Mouse (Mus musculus): ENCODE measurements around the gene Dpp4.

Dpp4 gene

DNA sequence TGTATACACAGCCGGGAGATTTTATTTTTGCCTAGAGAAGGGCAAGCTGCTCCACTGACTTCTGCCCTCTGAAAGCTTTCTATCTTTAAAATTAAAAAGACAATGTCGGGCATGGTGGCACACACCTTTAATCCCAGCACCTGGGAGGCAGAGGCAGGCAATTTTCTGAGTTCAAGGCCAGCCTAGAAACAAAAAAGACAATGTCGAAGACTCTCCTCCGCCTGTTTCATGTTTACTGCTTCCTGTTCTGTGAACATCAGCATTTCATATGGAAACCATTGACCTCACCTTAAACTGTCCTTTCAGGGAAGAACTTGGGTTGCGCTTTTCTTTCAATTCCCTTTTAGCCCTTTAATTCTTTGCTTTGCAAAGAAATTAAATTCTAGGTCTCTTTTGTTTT, 3.8 kb downstream of the Dpp4 start:
- no peak for DNase-seq

DNA sequence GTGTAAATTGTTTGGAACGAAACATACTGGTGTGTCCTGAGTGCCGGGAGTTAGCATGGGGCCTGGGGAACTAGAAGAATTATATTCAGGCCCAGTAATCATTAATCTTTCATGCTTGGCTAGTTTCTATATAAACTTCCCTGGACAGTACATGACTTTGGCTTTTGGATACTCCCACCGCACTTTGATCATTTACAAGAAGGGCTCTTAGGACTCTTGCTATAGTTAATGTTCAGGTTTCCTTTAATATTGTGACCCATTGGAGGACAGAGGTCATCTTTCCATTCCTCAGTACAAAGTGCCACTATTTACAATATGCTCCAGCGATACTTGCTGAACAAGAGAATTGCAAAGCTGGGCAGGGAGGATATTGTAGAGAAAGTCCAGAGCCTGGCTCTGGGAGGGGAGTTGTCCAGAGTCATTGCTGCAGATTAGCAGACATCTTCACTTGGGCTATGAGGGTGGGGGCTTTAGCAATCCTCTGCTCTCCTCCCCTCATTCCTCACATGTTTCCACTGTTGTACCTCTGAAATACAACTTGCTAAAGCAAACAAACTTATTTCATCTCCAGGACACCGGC, 8.4 kb downstream of the Dpp4 start:
- peak; percentile 24 for DNase-seq

DNA sequence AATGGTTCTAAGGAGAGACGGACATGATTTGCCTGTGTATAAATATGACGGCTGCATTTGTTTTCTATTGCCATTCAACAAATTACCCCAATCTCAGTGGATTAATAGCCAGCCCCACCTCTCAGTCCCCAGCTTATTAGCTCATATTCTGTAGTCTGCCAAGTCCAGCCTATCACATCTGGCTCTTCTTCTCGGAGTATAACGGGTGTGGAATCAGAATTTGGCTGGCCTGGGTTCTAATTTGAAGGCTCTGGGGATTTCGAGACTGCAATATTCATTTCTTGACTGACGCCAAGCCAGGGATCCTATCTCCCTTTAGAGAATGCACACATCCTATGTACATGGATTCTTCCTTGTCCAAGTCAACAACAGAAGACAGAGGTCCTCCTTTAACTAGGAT, 11.0 kb downstream of the Dpp4 start:
- DNase-seq, result no peak

DNA sequence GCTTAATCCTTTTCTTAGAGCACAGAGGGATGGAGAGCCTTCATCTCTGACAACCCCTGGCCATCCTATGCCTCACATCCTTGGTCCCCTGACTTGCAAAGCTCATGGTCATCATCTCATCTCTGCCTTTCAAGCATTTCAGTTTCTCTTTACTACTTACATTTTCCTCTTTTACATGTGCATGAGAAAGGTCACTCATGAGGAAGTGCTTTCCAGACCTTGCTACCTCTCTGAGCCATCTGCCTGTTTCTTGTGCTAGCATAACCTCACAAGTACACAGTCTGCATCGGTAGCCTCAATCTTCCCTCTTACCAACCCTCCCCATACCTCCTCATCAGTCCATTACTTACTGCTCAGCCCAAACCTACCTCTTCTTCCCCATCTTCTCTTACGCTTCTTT, 12.2 kb downstream of the Dpp4 start:
- no peak for DNase-seq

DNA sequence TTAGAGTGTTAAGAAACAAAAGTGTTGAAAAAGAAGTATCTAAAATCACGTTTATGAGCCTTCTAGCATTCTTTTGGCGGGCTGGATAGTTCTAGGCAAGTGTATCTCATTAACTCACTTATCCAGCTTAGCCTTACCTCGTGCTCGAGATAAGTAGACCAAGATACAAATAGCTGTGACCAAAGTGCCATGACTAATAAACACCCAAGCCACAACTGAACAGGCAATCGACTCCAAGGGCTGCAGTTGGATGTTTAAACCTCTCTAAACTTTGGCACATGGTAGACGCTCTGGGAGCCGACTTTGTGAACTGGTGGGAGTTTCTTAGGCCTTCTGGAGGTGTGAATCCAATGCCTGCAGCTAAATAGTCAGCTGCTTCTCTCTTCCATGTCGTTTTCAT, 12.7 kb downstream of the Dpp4 start:
- DNase-seq, result no peak

DNA sequence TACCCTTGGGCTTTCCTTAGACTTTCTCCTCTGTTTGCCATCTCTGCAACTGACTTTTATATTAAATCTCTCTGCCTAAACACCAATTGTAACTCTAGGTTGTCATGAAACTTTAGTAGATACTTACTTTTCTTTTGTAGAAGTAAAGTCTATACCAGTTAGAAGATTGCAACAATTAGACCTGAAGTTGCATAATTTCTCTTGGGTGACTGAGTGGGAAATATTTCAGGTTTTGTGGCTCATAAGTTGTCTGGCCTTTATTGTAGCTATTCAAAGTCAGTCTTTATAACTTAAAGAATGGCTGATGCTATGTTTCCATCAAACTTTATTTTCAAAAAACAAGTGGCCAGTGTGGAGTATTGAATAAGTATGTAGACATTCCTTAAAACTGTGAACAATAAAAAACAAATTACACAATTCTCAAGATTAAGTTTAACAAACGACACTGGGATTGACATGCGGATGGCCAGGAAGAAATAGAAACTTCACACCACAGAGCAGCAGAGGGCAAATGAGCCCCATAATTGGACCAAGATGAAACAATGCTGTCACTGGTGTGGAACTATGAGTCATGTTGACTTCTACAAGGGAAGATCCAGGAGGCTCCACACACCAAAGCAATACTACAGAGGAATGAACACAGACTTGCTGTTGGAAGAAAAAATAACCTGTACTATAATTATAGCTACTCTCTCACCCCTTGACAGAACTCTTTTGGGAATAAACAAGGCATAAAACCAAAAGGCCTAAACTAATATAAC, 13.7 kb downstream of the Dpp4 start:
- no peak for DNase-seq

DNA sequence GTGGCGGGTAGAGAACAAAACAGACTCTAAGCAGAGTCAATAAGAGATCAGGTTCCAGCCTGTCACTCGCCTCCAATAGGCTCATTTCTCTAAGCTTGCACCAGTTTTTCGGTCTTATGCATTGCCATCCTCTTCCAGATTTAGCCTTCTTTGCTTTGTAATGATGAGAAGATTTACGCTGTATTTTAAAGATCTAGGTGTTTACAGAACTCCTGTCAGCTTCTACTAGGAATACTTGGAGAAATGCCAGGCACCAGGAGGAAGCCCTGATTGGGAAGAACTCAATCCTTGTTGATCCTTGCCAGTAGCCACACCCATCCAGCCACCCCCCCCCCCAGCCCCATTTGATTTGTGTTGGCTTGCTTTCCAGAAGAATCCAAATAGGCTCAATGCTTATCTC, 14.4 kb downstream of the Dpp4 start:
- DNase-seq, result no peak

DNA sequence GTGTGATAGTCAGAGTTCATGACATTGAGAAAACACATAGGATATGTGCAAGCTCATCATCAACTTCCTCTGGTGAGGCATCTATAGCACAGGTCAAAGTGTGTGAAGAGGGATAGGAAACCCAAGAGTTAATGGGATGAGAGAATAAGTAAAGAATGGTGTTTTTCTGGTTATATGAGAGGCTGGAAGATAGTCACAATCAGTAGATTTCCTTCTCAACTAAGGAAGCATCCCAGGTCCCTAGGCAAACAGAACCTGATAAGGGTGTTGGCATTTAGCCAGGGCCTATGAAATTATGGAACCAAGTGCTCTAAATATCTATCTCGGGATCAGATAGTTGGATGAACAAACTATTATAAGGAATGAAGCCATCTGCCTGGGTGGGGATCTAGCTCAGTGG, 15.2 kb downstream of the Dpp4 start:
- no peak for DNase-seq

DNA sequence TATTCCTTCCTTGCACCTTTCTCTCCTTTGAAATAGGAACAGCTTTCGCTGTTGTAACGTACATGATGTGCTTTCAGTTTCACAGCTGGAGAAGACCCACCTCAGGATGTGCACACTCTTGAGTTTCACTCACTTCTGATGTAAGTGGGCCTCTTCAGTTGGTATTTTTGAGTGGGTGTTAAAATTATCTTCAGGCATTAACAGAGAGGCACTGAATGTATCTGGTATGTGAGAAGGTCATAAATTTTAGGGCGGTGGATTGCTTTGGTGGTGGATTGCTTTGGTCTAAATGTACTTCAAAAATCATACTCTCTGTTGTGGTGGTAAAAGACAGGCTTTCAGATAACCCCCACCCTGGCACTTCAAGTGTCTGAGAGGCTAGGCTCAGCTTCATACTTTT, 17.2 kb downstream of the Dpp4 start:
- no peak for DNase-seq

DNA sequence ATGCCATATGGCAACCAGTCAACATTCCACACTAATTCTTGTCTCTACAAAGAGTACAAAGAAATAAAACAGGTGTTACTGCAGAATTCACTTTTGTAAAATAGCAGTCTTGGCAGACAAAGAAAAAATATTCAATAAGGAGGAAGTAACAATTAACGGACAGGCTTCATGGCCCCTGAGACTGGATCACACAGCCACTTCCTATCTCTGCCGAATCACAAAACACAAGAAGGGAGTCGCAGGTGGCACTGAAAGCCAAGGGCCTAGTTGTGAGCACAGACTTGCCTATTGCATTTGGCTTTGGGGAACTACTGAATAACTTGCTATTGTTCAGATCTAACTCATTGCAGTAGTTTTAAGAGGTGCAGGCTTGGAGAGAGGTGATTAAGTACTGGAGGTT, 19.9 kb downstream of the Dpp4 start:
- no peak for DNase-seq

DNA sequence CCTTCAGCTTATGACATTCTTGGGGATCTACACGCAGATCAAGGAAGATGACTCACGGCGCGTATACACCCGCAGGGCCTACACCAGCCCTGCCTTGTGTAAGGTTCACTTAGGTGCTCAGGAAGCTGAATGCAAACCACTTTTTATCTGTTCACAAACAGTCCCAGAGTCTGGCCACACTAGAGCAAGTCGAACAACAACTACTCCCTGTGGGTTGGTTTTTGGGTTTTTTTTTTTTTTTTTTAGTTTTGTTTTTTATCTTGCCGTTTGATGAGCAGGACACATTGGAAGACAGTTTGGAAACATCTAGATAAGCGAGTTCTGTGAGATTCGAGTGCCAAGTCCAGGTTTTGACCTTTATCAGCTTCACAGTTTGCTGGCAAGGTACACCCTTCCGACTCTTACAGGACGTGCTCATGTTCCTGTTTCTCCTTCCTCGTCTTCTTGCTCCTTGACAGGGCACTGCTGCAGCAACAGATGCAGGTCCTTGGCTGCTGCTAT, 21.0 kb downstream of the Dpp4 start:
- DNase-seq, result no peak

DNA sequence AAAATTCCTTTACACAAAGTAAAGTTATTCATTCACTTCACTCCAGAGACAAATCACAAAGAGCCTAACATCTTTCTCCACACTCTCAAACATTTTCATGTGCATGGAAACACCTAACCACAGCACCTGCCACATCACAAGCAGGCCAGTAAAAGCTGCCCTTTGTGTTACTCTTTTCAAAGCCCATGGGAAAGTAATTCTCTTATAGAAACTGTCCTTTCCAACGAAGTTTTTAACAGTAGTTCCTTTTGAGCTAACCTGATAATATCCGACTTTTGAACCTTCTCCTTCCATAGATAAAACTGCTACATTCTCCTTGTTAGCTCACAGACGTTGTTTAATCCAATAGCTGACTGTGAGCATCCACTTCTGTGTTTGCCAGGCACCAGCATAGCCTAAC, 21.7 kb downstream of the Dpp4 start:
- no peak for DNase-seq

DNA sequence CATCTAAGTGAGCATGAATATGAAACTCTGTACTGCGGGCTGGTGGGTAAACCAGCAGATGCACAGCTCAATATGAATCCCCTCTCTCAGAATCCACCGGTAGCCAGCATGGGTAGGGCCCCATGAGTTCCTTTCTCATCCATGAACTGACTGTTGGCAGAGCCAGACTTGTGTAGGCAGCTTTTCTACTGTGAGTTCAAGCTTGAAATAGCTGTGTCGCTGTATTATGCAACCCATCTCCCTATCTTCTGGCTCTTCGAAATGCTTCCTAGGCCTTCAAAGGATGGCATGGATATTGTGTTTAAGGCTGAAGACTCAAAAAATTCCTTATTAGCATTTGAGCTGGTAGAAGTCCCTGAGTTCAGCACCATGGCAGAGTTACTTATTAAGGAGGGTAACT, 23.2 kb downstream of the Dpp4 start:
- no peak for DNase-seq

DNA sequence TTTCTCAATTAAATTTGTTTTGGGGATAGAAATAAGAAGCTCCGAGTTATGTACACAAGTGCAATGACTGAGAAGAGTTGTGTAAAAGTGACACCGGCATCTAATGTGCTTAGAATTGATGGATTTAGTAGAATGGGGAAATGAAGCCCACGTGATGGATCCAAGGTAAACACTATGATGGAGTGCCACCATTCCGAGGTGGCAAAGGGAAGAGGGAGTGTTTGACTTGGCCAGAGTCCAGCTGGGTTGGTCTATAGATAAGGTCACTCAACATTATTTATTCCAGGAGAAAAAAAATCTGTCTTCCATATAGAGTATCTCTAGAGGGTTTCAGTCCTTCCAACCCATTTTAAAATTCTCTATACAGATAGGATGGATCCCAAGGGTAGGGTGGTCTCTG, 28.8 kb downstream of the Dpp4 start:
- no peak for DNase-seq

DNA sequence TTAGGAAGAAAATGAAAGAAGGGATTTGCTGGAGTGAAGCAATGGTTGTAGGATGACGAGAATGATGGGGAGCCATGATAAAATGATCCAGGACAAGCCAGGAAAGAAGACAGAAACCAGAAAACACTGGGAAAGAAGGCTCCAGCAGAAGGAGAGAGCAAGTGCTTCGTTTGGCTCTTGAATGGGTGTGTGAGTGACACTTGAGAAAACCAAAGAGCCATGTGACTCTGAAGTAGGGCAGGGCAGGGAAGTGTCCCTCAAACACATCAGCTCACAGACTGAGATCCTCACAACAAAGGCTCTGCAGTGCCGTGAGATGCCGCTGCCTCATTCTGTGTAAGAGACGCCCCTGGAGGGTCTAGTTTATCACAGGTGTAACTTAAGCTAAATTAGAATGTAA, 29.6 kb downstream of the Dpp4 start:
- DNase-seq, result no peak

DNA sequence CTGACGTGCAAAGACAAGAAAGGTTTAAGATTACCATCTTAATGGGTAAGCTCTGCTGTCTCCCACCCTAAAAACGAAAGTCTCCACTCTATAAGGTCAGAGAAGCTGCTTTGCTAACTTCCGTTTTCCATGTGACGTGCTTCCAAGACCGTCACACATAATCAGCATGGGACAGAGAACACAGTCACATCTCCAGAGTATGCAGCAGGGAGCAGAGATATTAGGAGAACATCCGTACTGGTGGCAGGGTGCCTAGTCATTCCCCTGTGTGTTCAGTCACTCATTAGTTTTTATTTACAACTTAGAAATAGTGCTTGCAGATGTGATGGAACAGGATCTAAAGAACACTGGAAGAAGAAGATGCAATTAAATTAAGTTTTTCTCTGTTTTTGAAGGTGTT, 30.3 kb downstream of the Dpp4 start:
- no peak for DNase-seq

DNA sequence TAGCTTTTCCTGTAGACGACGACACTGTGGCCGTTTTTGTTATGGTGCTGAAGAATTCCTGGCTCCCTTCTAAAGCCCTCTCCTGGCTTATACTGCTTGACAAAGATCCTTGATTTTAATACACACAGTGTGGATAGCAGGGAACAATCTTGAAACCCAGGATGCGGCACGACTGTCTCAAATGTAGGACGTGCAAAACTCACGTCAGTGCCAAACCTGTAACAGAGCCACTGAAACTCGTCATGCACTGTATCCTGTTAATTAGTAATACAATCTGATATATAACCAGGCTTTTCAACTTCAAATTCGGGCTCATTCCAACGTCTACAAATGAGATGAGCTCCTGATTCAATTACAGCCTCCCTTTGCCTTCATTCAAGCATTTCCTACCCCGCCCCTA, 38.3 kb downstream of the Dpp4 start:
- DNase-seq, result no peak

DNA sequence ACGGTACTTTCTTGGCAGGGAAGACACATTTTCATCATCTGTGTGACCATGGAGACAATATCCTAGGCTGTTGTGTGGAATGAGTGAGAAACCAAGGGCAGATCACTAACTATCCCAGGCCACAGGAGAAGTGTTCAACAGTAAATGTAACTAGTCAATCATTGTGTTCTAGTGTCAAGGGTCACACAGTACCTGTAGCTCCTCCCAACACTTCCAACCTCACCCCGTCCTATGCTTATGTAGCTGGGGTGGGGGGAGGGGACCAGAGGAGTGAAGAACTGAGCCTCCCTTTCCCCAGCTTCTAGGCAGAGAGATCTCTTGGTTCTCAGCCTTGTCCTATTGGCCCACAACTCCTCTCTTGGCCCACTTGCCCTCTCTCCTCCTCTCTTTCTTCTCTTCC, 42.0 kb downstream of the Dpp4 start:
- no peak for DNase-seq

DNA sequence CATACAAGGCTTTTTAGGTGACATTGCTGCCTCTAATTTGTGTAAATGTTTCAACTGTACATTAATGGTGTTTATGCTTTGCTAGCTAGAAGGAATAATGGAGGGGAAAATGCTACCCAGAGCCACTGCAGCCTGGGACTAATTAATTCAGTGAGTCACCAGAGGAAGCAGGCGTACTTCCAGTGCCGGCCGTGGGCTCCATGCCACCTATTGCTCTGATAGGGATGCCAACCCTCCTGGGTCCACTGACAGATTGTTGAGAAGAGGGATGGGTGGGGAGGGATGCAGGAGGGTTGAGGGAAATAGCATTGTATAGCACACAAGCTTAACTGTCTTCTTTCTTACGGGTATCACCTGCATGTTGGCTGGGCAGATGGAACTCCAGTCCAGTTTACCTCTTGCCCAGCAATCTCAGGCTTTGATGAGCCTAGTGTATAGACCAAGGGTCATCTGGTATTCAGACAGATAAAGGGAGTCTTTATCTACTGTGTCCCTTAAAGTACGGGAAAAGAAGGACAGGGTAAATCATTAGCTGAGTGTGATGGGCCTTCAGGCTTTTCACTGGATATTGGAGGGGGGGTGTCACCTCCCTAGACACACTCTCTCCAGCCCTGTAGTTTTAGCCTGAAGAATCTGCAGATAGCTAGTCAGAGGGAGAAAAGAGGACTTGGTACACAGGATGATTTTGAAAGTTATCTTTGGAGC, 43.5 kb downstream of the Dpp4 start:
- no peak for DNase-seq

DNA sequence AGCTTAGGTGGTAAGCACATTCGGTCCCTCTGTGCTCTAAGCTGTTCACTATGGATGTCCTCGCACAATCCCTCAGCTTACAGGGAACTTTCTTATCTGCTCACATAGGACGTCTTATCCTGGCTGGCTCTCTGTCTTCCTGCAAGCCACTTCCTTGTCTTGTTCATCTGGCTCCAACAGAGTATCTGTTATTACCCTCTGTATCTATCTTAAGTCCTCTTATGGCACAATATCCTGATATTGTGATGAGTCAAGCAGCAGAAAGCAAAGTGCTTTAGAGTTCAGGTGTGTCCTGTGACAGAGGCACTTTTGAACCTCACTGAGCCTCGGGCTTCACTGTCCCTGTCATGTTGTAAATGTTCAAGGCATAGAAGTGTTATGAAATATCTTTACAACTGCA, 48.4 kb downstream of the Dpp4 start:
- DNase-seq, result no peak

DNA sequence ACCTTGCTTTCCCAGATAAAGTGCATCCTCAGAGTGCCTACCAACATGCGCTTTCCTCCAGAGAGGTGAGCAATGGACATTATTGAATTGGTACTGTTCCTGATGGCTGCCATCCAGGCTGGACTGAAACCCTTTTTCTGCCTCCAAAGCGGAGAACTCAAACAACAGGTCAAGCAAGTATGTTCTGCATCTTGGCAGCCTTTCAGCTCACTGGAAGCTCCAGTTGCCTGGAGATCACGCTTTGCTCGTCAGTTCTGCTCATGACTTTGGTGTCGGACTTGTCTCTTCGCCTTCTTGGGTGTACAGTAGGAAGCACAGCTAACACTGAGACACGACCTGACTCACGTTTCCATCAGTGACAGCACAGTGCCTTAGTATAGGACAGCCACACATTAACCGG, 49.8 kb downstream of the Dpp4 start:
- no peak for DNase-seq

DNA sequence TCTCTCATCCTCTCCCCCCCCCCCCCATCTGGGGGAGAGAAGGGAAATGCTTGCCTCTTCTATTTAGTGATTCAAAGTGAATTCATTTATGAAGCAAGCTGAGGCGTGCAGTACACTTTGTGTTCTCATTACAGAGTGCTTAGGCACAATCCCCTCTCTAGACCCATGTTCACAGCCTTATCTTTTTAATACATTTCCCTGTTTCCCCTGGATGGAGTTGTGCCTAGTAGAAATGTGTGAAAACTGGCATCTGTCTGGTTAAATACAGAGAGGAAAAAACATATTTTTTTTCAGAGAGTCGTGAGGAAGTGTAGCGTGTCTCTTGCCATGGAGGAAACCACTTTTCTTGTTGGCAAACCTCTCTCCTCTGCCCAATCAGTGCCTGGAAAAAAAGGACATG, 50.5 kb downstream of the Dpp4 start:
- DNase-seq, result no peak

DNA sequence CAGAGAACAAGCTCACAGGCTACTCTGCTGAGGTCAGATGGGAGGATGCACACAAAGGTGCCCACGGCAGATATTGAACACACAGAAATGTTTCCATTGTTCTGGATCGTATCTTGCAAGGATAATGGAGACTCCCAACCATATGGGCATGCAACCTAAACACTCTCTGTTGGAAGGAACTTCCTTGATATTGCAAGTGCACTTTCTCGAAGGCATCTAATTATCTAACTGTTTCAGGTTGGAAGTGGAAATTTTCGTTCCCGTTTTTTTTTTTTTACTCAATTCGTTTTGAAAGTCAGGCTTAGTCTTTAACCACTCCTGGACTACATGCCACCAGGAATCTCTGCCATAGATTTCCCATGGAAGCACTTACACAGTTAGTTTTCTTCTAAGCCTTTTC, 51.2 kb downstream of the Dpp4 start:
- DNase-seq, result no peak

DNA sequence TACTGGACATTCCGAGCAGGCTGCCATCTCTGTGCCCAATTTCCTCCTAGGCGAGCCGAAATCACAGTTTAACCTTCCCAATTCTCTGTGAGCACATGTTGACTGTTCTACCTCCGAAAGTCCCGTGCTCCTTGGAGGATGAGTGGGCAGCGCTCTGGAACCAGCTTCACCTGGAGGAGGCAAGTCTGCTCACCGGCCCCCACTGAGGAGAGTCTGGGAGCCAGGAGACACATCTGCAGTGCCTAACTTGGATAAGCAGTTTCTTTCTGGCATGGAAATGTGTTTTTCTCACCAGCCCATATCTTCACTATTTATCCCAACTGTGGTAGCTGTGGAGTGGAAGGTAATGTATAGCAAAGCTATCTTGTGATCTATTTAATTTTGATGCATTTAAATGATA, 54.8 kb downstream of the Dpp4 start:
- no peak for DNase-seq

All from kidney, adult 9 months (tissue).